Mouse (Mus musculus): ENCODE measurements around the gene Tnrc6b. TPM values are rescaled to one million over a fixed set of nuclear protein-coding genes. Genes with fewer than 3 reads are reported as not detected.

The Tnrc6b gene
- total and polyA plus RNA-seq, 3 experiments, result 7.8 to 13.9 (median 8.0) TPM

DNA sequence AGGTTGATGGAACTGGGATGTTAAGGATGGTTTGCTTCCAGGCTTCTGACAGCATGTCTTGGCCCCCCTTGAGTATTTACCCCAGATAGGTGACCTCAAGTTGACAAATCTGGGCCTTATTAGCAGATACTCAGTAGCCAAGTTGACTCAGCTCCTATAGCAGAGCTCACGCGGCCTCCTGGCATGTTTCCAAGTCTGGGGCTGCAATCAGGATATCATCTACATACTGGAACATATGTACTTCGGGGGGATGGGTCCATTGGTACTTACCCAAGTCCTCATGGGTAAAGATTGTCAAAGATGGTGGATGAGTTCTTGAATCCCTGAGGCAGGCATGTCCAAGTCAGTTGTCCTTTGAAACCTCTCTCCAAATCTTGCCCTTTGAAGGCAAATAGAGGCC is 67.9 kb downstream of the Tnrc6b start:
- no peaks in the 10 kb centered on the region for H3K27me3 ChIP-seq (ENCODE audit: control insufficient read depth in 1 of 2, insufficient read depth in 2 of 2, low read length in 2 of 2)
- no peaks in the 10 kb centered on the region for H3K36me3 ChIP-seq (ENCODE audit: control insufficient read depth in 1 of 2, insufficient read depth in 2 of 2, low read length in 2 of 2)
- no peak overlapping the region for H3K27ac ChIP-seq (ENCODE audit: control insufficient read depth, low read depth, low read length)
- H3K4me1 ChIP-seq (ENCODE audit: control insufficient read depth in 1 of 2, insufficient read depth in 2 of 2, low read length in 2 of 2), result 0 out of 4 replicates have a peak, but pooled peaks cover 0 to 4% of the 10 kb centered on the region in 2 experiments
- H3K9me3 ChIP-seq (replicated peaks; ENCODE audit: insufficient read depth, low read length), result no peaks in the 10 kb centered on the region
- TF ChIP-seq ETS1 (IDR thresholded peaks at IDR 0.05; ENCODE audit: low read depth, low read length) (0 out of 2 replicates have a peak, but pooled peaks have one; percentile 8), ELF1 (IDR thresholded peaks at IDR 0.05; ENCODE audit: low read depth, low read length) (no peak), BHLHE40 (IDR thresholded peaks at IDR 0.05; ENCODE audit: borderline replicate concordance, low read depth, low read length) (peak; percentile 53; the same call in 1 of the 2 replicates)
- no peak overlapping the region for H3K4me3 ChIP-seq (ENCODE audit: control insufficient read depth in 1 of 2, insufficient read depth in 1 of 2, low read depth in 2 of 2, low read length in 2 of 2)
- no peaks in the 10 kb centered on the region for H3K79me2 ChIP-seq (ENCODE audit: control insufficient read depth, insufficient read depth, low read length, poor library complexity)
- H3K9ac ChIP-seq (ENCODE audit: control insufficient read depth, low read depth, low read length, poor library complexity, severe bottlenecking), result no peak overlapping the region
- no peak for DNase-seq (ENCODE audit: low read depth, low spot score)

- 0 out of 4 replicates have a peak, but pooled peaks cover 0 to 4% of the 10 kb centered on the region in 2 experiments for H3K4me1 ChIP-seq (ENCODE audit: control insufficient read depth in 1 of 2, insufficient read depth in 2 of 2, low read length in 2 of 2)
- no peaks in the 10 kb centered on the region for H3K79me2 ChIP-seq (ENCODE audit: control insufficient read depth, insufficient read depth, low read length, poor library complexity)
- no peak for TF ChIP-seq E2F4 (IDR thresholded peaks at IDR 0.05; ENCODE audit: borderline replicate concordance, low read depth, low read length)
- no peak for TF ChIP-seq NRF1 (IDR thresholded peaks at IDR 0.05; ENCODE audit: insufficient read depth, low read depth, low read length, poor library complexity, severe bottlenecking)
- no peak for TF ChIP-seq CTCF (IDR thresholded peaks at IDR 0.05 in 2 of 3, conservative IDR thresholded peaks at IDR 0.05 in 1 of 3; ENCODE audit: control insufficient read depth in 1 of 3, insufficient read depth in 1 of 3, low read depth in 2 of 3, low read length in 3 of 3, poor library complexity in 1 of 3, severe bottlenecking in 1 of 3)
- no peak for TF ChIP-seq ELF1 (IDR thresholded peaks at IDR 0.05; ENCODE audit: low read depth, low read length)
- no peak overlapping the region for H3K27ac ChIP-seq (ENCODE audit: control insufficient read depth, low read depth, low read length)
- no peaks in the 10 kb centered on the region for H3K27me3 ChIP-seq (ENCODE audit: control insufficient read depth in 1 of 2, insufficient read depth in 2 of 2, low read length in 2 of 2)
- DNase-seq (ENCODE audit: low read depth, low spot score), result no peak
- no peak overlapping the region for H3K9ac ChIP-seq (ENCODE audit: control insufficient read depth, low read depth, low read length, poor library complexity, severe bottlenecking)
- no peaks in the 10 kb centered on the region for H3K36me3 ChIP-seq (ENCODE audit: control insufficient read depth in 1 of 2, insufficient read depth in 2 of 2, low read length in 2 of 2)
- H3K4me3 ChIP-seq (ENCODE audit: control insufficient read depth in 1 of 2, insufficient read depth in 1 of 2, low read depth in 2 of 2, low read length in 2 of 2), result no peak overlapping the region
- no peaks in the 10 kb centered on the region for H3K9me3 ChIP-seq (replicated peaks; ENCODE audit: insufficient read depth, low read length)
These were observed 69.1 kb downstream of the Tnrc6b start for GRCm38 (mm10) chr15:80780154-80780751.

- Histone ChIP-seq H3K79me2 (ENCODE audit: control insufficient read depth, insufficient read depth, low read length, poor library complexity) (no peaks in the 10 kb centered on the region), H3K9me3 (replicated peaks; ENCODE audit: insufficient read depth, low read length) (no peaks in the 10 kb centered on the region), H3K27ac (ENCODE audit: control insufficient read depth, low read depth, low read length) (no peak overlapping the region), H3K4me1 (ENCODE audit: control insufficient read depth in 1 of 2, insufficient read depth in 2 of 2, low read length in 2 of 2) (0 out of 4 replicates have a peak, but pooled peaks cover 0 to 4% of the 10 kb centered on the region in 2 experiments), H3K36me3 (ENCODE audit: control insufficient read depth in 1 of 2, insufficient read depth in 2 of 2, low read length in 2 of 2) (no peaks in the 10 kb centered on the region), H3K9ac (ENCODE audit: control insufficient read depth, low read depth, low read length, poor library complexity, severe bottlenecking) (no peak overlapping the region), H3K4me3 (ENCODE audit: control insufficient read depth in 1 of 2, insufficient read depth in 1 of 2, low read depth in 2 of 2, low read length in 2 of 2) (no peak overlapping the region), H3K27me3 (ENCODE audit: control insufficient read depth in 1 of 2, insufficient read depth in 2 of 2, low read length in 2 of 2) (no peaks in the 10 kb centered on the region)
- TF ChIP-seq MAZ (IDR thresholded peaks at IDR 0.05; ENCODE audit: low read depth, low read length) (no peak), ZNF384 (IDR thresholded peaks at IDR 0.05; ENCODE audit: low read depth, low read length) (no peak), ETS1 (IDR thresholded peaks at IDR 0.05; ENCODE audit: low read depth, low read length) (no peak), ELF1 (IDR thresholded peaks at IDR 0.05; ENCODE audit: low read depth, low read length) (no peak), ZMIZ1 (IDR thresholded peaks at IDR 0.05; ENCODE audit: low read depth, low read length) (no peak), TCF12 (IDR thresholded peaks at IDR 0.05; ENCODE audit: low read depth, low read length) (no peak), USF2 (IDR thresholded peaks at IDR 0.05; ENCODE audit: borderline replicate concordance in 1 of 2, insufficient read depth in 1 of 2, low read depth in 1 of 2, low read length in 2 of 2) (no peak), RCOR1 (IDR thresholded peaks at IDR 0.05; ENCODE audit: low read depth, low read length) (no peak), POLR2A (IDR thresholded peaks at IDR 0.05; ENCODE audit: control insufficient read depth in 1 of 2, insufficient read depth in 1 of 2, low read depth in 1 of 2, low read length in 2 of 2, poor library complexity in 1 of 2) (no peak), GABPA (IDR thresholded peaks at IDR 0.05; ENCODE audit: low read depth, low read length) (no peak), JUND (IDR thresholded peaks at IDR 0.05; ENCODE audit: low read depth, low read length) (no peak), MEF2A (IDR thresholded peaks at IDR 0.05; ENCODE audit: extremely low read depth, insufficient replicate concordance, low read depth, low read length, poor library complexity, severe bottlenecking) (no peak), E2F4 (IDR thresholded peaks at IDR 0.05; ENCODE audit: borderline replicate concordance, low read depth, low read length) (no peak), RAD21 (IDR thresholded peaks at IDR 0.05; ENCODE audit: low read depth, low read length) (no peak)
- DNase-seq (ENCODE audit: low read depth, low spot score), result no peak
These were observed 70.2 kb downstream of the Tnrc6b start for GRCm38 (mm10) chr15:80781218-80781806.

Data from MEL (cell line).